Mouse (Mus musculus): Measurements from ENCODE around the gene Plxnc1. TPM values are rescaled to one million over a fixed set of nuclear protein-coding genes. Genes with fewer than 3 reads are reported as not detected.

Gene Plxnc1
- 1 to 10 TPM; 5.6 to 7.3 TPM for total RNA-seq (2021)
- long read RNA-seq, experiment 1, full-length matches to known transcripts = 1 of 4 reads
- long read RNA-seq, experiment 1, partial matches to known transcripts = 2 of 4 reads
- long read RNA-seq, experiment 1, other reads (novel, unspliced or antisense) = 1 of 4 reads
- long read RNA-seq, experiment 2 = 0 reads

DNA sequence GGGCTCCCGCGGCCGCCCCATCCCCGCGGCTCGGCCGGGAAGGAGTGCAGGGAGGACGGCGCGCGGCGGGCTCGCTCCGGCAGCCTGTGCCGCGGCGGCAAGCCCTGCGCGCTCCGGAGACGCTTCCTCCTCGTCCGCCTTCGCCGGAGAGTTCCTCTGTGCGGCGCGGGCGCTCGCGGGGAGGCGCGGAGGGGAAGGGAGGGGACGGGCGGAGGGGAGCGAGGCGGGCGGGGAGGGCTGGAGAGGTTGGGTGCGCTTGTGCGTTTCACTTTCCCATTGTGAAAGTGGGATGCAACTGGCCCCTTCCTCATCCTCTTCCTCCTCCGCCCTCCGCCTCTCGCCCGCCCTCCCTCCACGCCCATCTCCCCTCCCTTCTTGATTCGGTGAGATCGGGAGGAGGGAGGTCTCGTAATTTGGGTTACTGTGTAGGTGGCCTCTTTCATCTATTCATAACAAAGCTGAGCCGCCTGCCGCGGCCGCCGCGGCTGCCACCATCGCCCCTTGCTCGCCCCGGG is at the start of gene Plxnc1:
Plxnc1 (minus strand) TSS at position 145 of the 515 bp plus-strand sequence.
- peak; percentile 63 for DNase-seq

DNA sequence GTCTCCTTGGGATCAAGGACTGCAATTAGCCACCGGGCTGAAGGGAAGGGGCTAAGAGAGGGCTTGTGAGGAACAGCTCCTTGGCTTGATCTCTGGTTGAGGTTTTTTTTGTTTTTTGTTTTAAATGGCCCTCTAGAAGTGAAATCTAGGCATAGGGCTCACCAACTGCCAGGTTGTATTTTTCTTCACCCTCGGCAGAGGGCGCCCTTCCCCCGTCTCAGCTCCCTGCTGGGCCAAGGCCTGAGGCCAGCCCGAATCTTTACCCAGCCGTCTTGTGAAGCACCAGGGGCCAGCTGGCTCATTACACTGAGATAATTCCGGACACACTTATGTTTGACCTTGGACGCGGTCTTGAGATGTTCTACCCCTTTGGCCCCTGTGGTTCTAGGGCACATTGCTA is 47.5 kb upstream of the Plxnc1 start:
- DNase-seq = peak; percentile 88

DNA sequence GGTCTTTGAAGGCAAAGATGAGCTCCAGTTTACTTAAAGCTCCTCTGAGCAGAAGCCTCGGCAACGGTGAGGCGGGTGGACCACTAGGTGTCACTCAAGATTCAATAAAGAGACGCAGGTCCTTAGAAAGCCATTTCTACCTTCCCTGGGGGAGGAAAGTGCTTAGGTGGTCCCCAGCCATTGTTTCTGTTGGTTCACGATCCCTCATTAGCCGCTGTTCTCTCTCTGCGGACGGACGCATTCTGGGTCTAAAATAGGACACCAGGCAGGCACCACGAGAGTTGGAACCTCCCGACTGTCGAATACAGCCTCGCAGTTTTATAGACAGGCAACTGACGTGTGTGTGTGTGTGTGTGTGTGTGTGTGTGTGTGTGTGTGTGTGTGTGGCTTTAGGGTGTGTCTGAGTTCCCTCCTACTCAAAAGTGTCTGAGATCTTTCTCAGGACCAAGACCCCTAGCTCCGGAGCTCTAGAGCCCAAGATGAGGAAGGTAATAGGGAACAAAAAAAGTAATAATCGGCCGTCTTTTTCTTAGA is 47.0 kb upstream of the Plxnc1 start:
- peak; percentile 74 for DNase-seq

- DNase-seq = peak; percentile 77
These were observed 46.3 kb upstream of the Plxnc1 start for GRCm38 (mm10) chr10:94990768-94991563.

DNA sequence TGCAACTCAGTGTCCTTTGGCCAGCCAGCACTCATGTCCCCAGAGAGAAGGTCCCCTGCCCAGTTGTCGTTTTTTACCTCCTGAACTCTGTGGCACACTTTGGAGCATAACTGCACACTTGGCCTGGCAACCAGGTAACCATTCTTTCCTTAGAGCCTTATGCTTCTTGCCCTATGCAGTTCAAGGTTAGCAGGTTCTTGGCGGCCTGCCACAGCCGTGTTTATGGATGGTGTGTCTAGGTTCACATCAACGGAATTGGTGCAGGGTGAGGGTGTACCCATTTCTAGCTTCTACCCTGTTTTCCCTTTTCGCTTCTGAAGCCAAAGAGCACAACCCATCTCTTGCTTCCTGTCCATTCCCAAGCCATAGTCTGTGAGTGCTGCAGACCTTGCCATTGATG is 44.7 kb upstream of the Plxnc1 start:
- DNase-seq = peak; percentile 51

DNA sequence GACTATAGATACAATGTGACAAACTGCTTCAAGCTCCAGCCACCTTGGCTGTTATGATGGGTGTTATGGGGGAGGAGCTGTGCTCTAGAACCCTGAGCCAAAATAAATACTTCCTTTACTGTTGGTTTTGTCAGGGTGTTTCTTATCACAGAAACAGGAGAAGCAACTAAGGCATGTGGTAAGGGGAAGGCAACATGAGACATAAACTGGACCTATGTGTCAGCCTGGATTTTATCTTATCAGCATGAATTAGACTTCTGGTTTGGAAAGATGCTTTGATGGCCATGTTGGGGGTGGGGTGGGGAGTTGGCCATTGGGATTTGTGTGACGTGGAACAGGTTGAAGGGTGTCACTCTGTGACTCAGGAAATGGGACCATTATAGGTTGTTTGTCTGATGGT is 40.5 kb upstream of the Plxnc1 start:
- no peak for DNase-seq

- DNase-seq = no peak
These were observed 37.9 kb upstream of the Plxnc1 start for GRCm38 (mm10) chr10:94982528-94982927.

DNA sequence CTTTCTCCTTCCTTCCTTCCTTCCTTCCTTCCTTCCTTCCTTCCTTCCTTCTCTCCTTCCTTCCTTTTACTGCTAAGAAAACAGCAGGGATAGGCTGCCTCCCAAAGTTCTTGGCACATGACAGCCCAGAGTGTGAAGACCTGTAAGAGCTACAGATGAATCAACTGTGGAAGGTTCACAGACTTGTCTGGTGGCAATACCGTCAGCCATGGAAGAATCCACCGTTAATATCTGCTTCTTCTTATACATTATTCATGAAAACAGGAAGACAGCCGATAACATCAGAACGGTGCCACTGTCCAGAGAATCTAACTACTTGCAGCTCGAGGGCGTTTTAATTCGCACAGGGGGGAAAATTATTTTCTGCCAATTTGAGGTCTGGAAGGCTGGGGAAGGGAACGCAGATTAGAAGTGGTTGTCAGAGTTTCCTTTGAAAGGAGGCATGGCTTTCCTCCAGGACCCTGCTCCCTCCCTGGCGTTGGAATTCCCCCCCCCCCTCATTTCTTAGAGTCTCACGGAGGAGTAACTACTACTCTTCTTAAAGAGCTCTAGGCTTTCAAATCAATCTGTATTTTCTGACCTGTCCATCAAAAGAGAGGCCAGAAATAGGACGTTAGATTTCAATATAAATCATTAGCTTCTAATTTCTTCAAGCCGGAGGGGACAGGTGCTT is 37.0 kb upstream of the Plxnc1 start:
- no peak for DNase-seq

- no peak for DNase-seq
These were observed 33.7 kb upstream of the Plxnc1 start for GRCm38 (mm10) chr10:94978265-94978822.

- peak; percentile 29 for DNase-seq
These were observed 31.7 kb upstream of the Plxnc1 start for GRCm38 (mm10) chr10:94976329-94976728.

DNA sequence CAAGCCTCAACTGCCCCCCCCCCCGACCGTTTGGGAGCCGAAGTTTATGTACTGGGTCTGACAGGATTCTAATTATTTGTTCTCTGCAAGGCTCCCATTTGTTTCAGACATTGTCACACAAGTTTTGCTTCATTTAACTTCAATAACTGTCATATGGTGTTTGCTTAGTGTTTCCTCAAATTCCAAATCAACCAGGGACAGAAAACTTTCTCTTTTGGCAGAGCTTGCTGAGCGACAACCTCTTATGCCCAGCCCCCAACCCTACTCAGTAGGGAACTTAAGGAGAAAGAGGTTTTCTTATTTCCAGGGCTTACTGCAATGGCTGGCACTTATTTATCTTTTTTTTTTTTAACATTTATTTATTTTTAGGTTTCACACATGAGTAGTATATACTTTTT is 30.5 kb upstream of the Plxnc1 start:
- DNase-seq = no peak

- DNase-seq = no peak
These were observed 29.9 kb upstream of the Plxnc1 start for GRCm38 (mm10) chr10:94974345-94975098.

- DNase-seq = no peak
These were observed 27.1 kb upstream of the Plxnc1 start for GRCm38 (mm10) chr10:94971625-94972161.

DNA sequence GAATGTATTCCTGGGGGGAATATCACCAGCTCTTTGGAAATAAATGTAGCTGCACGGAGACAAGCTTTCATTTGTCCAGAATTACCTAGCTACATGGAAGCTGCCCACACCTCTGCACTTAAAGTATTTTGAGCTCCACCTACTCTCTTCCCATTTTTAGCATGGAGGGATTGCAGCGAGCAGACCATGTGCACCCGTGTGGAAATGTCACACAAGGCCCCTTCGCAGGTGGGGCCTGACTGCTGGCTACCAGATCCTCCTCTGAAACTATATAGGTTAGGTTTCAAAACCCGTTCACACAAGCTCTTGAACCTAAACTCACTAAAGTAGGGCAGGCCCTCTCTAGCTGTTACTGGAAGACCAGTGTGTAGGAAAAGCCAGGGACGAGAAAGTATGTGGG is 25.6 kb upstream of the Plxnc1 start:
- DNase-seq = no peak

DNA sequence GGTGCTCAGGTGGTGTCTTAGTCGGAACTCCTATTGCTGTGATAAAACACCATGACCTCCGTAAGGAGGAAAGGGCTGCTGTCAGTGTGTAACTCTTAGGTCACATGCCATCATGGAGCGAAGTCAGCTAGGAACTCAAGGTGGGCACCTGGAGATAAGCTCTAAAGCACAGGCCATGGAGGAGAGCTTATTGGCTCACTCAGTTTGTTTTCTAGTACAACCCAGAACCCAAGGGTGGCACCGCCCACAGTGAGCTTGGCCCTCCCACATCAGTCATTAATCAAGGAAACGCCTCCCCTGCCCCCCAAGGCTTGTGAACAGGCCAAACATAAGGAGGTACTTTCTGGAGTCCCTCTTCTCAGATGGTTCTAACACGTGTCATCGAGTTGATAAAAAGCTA is 22.8 kb upstream of the Plxnc1 start:
- DNase-seq = no peak

GRCm38 (mm10) chr10:94966789-94967188 is 22.2 kb upstream of the Plxnc1 start:
- DNase-seq = no peak

GRCm38 (mm10) chr10:94965093-94965492 is 20.5 kb upstream of the Plxnc1 start:
- no peak for DNase-seq

- no peak for DNase-seq
These were observed 17.4 kb upstream of the Plxnc1 start for GRCm38 (mm10) chr10:94962005-94962404.

DNA sequence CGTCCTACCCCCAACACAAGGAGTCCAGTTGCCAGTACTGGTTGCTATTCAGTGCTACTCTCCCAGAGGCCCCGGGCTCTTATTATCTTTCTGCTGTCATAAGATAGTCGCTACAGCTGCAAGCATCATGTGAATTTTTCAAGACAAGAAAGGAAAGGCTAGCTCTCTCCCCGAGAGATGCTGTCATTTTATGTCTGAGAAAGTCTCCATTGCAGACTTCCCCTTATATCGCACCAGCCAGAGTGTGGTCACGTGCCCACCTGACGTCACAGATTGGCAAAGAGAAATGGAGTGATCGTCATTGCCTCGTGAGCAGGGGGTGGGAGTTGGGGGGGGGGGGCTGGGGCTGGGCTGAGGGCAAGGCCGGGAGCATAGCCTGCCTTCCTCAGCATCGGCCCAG is 16.6 kb upstream of the Plxnc1 start:
- no peak for DNase-seq

GRCm38 (mm10) chr10:94958311-94958710 is 13.7 kb upstream of the Plxnc1 start:
- peak; percentile 59 for DNase-seq

GRCm38 (mm10) chr10:94957705-94958104 is 13.1 kb upstream of the Plxnc1 start:
- no peak for DNase-seq

Measured in adrenal gland, postnatal 10 days (tissue).